15 mouse cellular contexts compared by ENCODE assay signal in genomic region chr14:122387781-122388180, GRCm38 (mm10).
"Had no signal": no experiment of that assay in that cellular context is flagged by ENCODE, and none has a peak within 500 bp of the region (broad histone marks: within the 10 kb centered on the region; RNA-seq: fewer than 3 reads in every experiment).

No protein-coding gene starts in this region.

- DNase-seq: right cerebral cortex, adult 18-20 months; right cerebral cortex, postnatal 14 days; right cerebral cortex, postnatal 25 days; right cerebral cortex, postnatal 4 days; spleen, adult 18-20 months; thymus, adult 18-20 months; thymus, adult 2 months; thymus, postnatal 14 days; thymus, postnatal 25 days; thymus, postnatal 36 days; thymus, postnatal 4 days had no signal

- H3K9ac ChIP-seq: neural tube, embryonic 13.5 days; neural tube, embryonic 15.5 days; stomach, embryonic 15.5 days had no signal

- H3K27ac ChIP-seq: neural tube, embryonic 13.5 days; neural tube, embryonic 15.5 days; stomach, embryonic 15.5 days; stomach, postnatal 0 days had no signal

- H3K4me3 ChIP-seq: neural tube, embryonic 13.5 days; neural tube, embryonic 15.5 days; stomach, embryonic 15.5 days had no signal

- H3K4me2 ChIP-seq: neural tube, embryonic 13.5 days; neural tube, embryonic 15.5 days; stomach, embryonic 15.5 days had no signal

- H3K27me3 ChIP-seq: stomach, embryonic 15.5 days had no signal

- H3K9me3 ChIP-seq: neural tube, embryonic 13.5 days; neural tube, embryonic 15.5 days; stomach, embryonic 15.5 days had no signal

- H3K36me3 ChIP-seq: neural tube, embryonic 13.5 days; neural tube, embryonic 15.5 days; stomach, embryonic 15.5 days had no signal

- H3K4me1 ChIP-seq: stomach, embryonic 15.5 days had no signal
